Comparison of ENCODE assay signal across 8 mouse cellular contexts in the genomic region with DNA sequence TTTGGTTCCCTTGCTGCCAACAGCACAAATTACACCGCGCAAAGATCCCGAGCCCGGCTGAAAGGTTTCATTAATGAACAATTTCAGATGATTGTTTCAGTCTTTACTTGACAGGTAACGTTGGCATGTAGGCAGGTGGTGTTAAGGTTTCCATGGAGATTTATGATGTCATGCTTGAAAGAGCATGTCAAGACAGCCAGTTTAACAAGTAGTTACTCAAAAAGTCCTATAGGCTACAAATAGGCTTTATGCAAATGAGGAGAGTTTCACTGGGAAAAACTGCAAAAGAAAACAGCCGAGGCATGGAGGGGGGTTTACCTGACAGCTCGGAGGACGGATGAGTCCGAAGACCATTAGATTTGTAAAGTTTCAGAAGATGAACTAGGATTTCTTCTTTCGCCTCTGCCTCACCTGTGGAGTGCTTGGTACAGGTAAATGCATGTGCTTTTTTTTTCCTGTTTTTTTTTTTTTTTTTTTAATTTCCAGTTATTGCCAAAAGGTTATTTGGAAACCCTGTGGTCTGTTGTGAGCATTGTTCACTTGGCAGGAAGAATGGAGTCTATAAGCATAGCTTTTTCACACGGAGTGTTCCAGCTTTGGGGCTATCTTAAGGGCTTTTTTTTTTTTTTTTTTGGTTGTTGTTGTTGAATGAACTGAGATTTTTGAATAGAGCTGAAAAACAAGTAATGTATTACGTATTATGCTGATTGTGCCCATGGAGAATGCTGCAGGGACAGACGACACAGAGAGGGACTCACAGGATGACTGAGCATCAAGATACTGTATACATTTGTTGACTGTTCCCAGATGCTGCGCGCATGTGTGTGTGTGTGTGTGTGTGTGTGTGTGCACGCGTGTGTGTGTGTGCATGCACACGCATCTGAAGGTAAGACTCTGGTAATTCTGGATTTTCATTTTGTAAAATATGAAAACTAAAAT.
DNase-seq lines count a peak whose midpoint lies in the region; ATAC-seq and TF ChIP-seq lines count a peak whose summit lies in the region.

No protein-coding gene starts in this region.

- H3K79me2 ChIP-seq in CH12.LX (replicated peaks; ENCODE audit: control insufficient read depth, extremely low read depth, insufficient read depth, poor library complexity, severe bottlenecking): no peaks in the 10 kb centered on the region

- H3K27ac ChIP-seq in CH12.LX (ENCODE audit: insufficient read depth, low read depth): no peak overlapping the region
- H3K27ac ChIP-seq in hindbrain, postnatal 0 days: no peak overlapping the region
- H3K27ac ChIP-seq in lung, postnatal 0 days (ENCODE audit: low read length): peak overlapping the region; percentile 75

- H3K4me3 ChIP-seq in CH12.LX (replicated peaks in 1 of 3; ENCODE audit: low read depth in 2 of 3, low read length in 2 of 3, poor library complexity in 1 of 3): peak overlapping the region in 2 of 3 experiments; percentile 18 to 56
- H3K4me3 ChIP-seq in hindbrain, postnatal 0 days (ENCODE audit: low read length): peak overlapping the region; percentile 16
- peak overlapping the region; percentile 31 for H3K4me3 ChIP-seq in lung, postnatal 0 days (ENCODE audit: low read depth, low read length)

- TF ChIP-seq EP300 in CH12.LX (IDR thresholded peaks at IDR 0.05; ENCODE audit: low read length): peak; percentile 76
- TF ChIP-seq EP300 in lung, postnatal 0 days (IDR thresholded peaks at IDR 0.05): 0 out of 2 replicates have a peak, but pooled peaks have one; percentile 2

- no peaks in the 10 kb centered on the region for H3K36me3 ChIP-seq in CH12.LX (replicated peaks in 1 of 2; ENCODE audit: control insufficient read depth in 1 of 2, insufficient read depth in 1 of 2, low read length in 1 of 2)
- H3K36me3 ChIP-seq in hindbrain, postnatal 0 days (ENCODE audit: insufficient read depth, low read length): no peaks in the 10 kb centered on the region
- H3K36me3 ChIP-seq in lung, postnatal 0 days (ENCODE audit: insufficient read depth, low read length): no peaks in the 10 kb centered on the region

- no peak for TF ChIP-seq RAD21 in CH12.LX (IDR thresholded peaks at IDR 0.05; ENCODE audit: low read depth, low read length)

- no peak for TF ChIP-seq POLR2A in CH12.LX (IDR thresholded peaks at IDR 0.05; ENCODE audit: low read depth, low read length)

- peaks cover 6% of the 10 kb centered on the region for H3K9me3 ChIP-seq in CH12.LX (replicated peaks; ENCODE audit: low read length)
- H3K9me3 ChIP-seq in hindbrain, postnatal 0 days (ENCODE audit: low read length): no peaks in the 10 kb centered on the region
- H3K9me3 ChIP-seq in lung, postnatal 0 days (ENCODE audit: low read length): no peaks in the 10 kb centered on the region

- H3K4me1 ChIP-seq in CH12.LX (ENCODE audit: control insufficient read depth in 1 of 2, insufficient read depth in 2 of 2): peaks cover 8 to 44% of the 10 kb centered on the region in 2 experiments; a peak in 3 of 4 replicates
- H3K4me1 ChIP-seq in hindbrain, postnatal 0 days (ENCODE audit: insufficient read depth, low read length): peaks cover 8% of the 10 kb centered on the region; the same call in 1 of the 2 replicates
- peaks cover 7% of the 10 kb centered on the region; the same call in 1 of the 2 replicates for H3K4me1 ChIP-seq in lung, postnatal 0 days (ENCODE audit: insufficient read depth, low read depth, low read length)

- in situ Hi-C loops in CH12.LX (cut with MboI; ENCODE audit: low pct_ligation_motif_present, low pct_unique_long_range_greater_than_20kb, low sequenced_read_pairs): no loop called here

- no peaks in the 10 kb centered on the region for H3K27me3 ChIP-seq in CH12.LX (replicated peaks)
- H3K27me3 ChIP-seq in hindbrain, postnatal 0 days (ENCODE audit: insufficient read depth, low read length): no peaks in the 10 kb centered on the region
- H3K27me3 ChIP-seq in lung, postnatal 0 days (replicated peaks; ENCODE audit: insufficient read depth, low read length): no peaks in the 10 kb centered on the region

- dilution Hi-C loops in CH12.LX (cut with MboI; ENCODE audit: extremely low pct_ligation_motif_present, extremely low pct_unique_long_range_greater_than_20kb, low sequenced_read_pairs): no loop called here

- DNase-seq in CH12.LX (ENCODE audit: extremely low read depth): peak; percentile 82
- DNase-seq in embryo, embryonic 11 days: peak; percentile 20
- DNase-seq in hindbrain, postnatal 0 days (ENCODE audit: low spot score): peak; percentile 35
- peak; percentile 77 for DNase-seq in lung, postnatal 0 days (ENCODE audit: low spot score)
- no peak for DNase-seq in adrenal gland, postnatal 25 days
- no peak for DNase-seq in thymus, postnatal 14 days
- DNase-seq in cerebellum, adult 11-12 months: no peak

- peak overlapping the region; percentile 68; the same call in 1 of the 2 replicates for H3K9ac ChIP-seq in CH12.LX (ENCODE audit: insufficient read depth, low read depth)
- no peak overlapping the region for H3K9ac ChIP-seq in hindbrain, postnatal 0 days (replicated peaks; ENCODE audit: low read length)
- no peak overlapping the region for H3K9ac ChIP-seq in lung, postnatal 0 days (replicated peaks; ENCODE audit: low read depth)

- ATAC-seq in hindbrain, postnatal 0 days: 0 out of 2 replicates have a peak, but pooled peaks have one; percentile 16
- peak; percentile 72 for ATAC-seq in lung, postnatal 0 days
- no peak for ATAC-seq in cerebellum, adult (ENCODE audit: insufficient number of reproducible peaks, low FRiP score, low TSS enrichment)

- H3K4me2 ChIP-seq in CH12.LX (ENCODE audit: insufficient read depth, low read depth, poor library complexity, severe bottlenecking): peak overlapping the region; percentile 94
- H3K4me2 ChIP-seq in hindbrain, postnatal 0 days (ENCODE audit: low read depth, low read length): peak overlapping the region; percentile 52
- H3K4me2 ChIP-seq in lung, postnatal 0 days (replicated peaks; ENCODE audit: low read depth, low read length): peak overlapping the region; percentile 44

- no peak for TF ChIP-seq CTCF in CH12.LX (conservative IDR thresholded peaks at IDR 0.05 in 1 of 2, IDR thresholded peaks at IDR 0.05 in 1 of 2; ENCODE audit: low read depth in 2 of 2, low read length in 2 of 2)
- no peak for TF ChIP-seq CTCF in hindbrain, postnatal 0 days (IDR thresholded peaks at IDR 0.05; ENCODE audit: low read depth)
- TF ChIP-seq CTCF in lung, postnatal 0 days (IDR thresholded peaks at IDR 0.05): no peak

- 20% methylated on average over 18 of the region's 18 CpGs for WGBS in hindbrain, postnatal 0 days
- WGBS in lung, postnatal 0 days: 31% methylated on average over 18 of the region's 18 CpGs

TF ChIP-seq in CH12.LX, 34 proteins besides CTCF, POLR2A, EP300 and RAD21 (continues in another document):
- TF ChIP-seq JUND (conservative IDR thresholded peaks at IDR 0.05; ENCODE audit: low read depth, low read length) (peak; percentile 44), UBTF (IDR thresholded peaks at IDR 0.05; ENCODE audit: low read depth, low read length) (no peak), MYC (IDR thresholded peaks at IDR 0.05; ENCODE audit: low read depth, low read length) (peak; percentile 68), MAFK (IDR thresholded peaks at IDR 0.05; ENCODE audit: insufficient replicate concordance, low read length) (no peak), GABPA (IDR thresholded peaks at IDR 0.05; ENCODE audit: insufficient replicate concordance, low read depth, low read length) (no peak), HCFC1 (IDR thresholded peaks at IDR 0.05; ENCODE audit: low read depth, low read length) (no peak), BHLHE40 (IDR thresholded peaks at IDR 0.05; ENCODE audit: low read depth, low read length) (peak; percentile 58), ELF1 (IDR thresholded peaks at IDR 0.05; ENCODE audit: low read depth, low read length) (no peak), E2F4 (IDR thresholded peaks at IDR 0.05; ENCODE audit: insufficient replicate concordance, low read depth, low read length) (no peak), TCF12 (IDR thresholded peaks at IDR 0.05; ENCODE audit: low read depth, low read length) (peak; percentile 48; the same call in 1 of the 2 replicates), POLR2AphosphoS2 (IDR thresholded peaks at IDR 0.05; ENCODE audit: low read depth, low read length) (no peak), RCOR1 (conservative IDR thresholded peaks at IDR 0.05; ENCODE audit: low read depth, low read length) (no peak), MXI1 (IDR thresholded peaks at IDR 0.05; ENCODE audit: low read depth, low read length) (peak; percentile 25; the same call in 1 of the 2 replicates), ZMIZ1 (IDR thresholded peaks at IDR 0.05; ENCODE audit: low read depth, low read length) (no peak), PAX5 (IDR thresholded peaks at IDR 0.05; ENCODE audit: low read length) (no peak), MAZ (IDR thresholded peaks at IDR 0.05; ENCODE audit: low read depth, low read length) (no peak), NELFE (IDR thresholded peaks at IDR 0.05; ENCODE audit: low read depth, low read length) (no peak), ZC3H11A (IDR thresholded peaks at IDR 0.05; ENCODE audit: low read depth, low read length) (no peak), KAT2A (IDR thresholded peaks at IDR 0.05; ENCODE audit: insufficient replicate concordance, low read length) (no peak), CHD2 (IDR thresholded peaks at IDR 0.05; ENCODE audit: low read length) (no peak), SIN3A (IDR thresholded peaks at IDR 0.05; ENCODE audit: low read length) (peak; percentile 60), USF1 (IDR thresholded peaks at IDR 0.05; ENCODE audit: low read depth, low read length) (no peak), MEF2A (IDR thresholded peaks at IDR 0.05; ENCODE audit: borderline replicate concordance, low read depth, low read length) (peak; percentile 95), MAX (IDR thresholded peaks at IDR 0.05; ENCODE audit: low read length) (peak; percentile 51; the same call in 1 of the 2 replicates), ETS1 (conservative IDR thresholded peaks at IDR 0.05; ENCODE audit: low read depth, low read length) (peak; percentile 85), ZNF384 (IDR thresholded peaks at IDR 0.05; ENCODE audit: low read depth, low read length) (peak; percentile 72), ZKSCAN1 (IDR thresholded peaks at IDR 0.05; ENCODE audit: borderline replicate concordance, low read depth, low read length) (no peak), TBP (conservative IDR thresholded peaks at IDR 0.05; ENCODE audit: low read depth, low read length) (no peak), USF2 (conservative IDR thresholded peaks at IDR 0.05; ENCODE audit: low read depth, low read length) (no peak), IRF4 (IDR thresholded peaks at IDR 0.05; ENCODE audit: low read depth, low read length) (peak; percentile 80), JUN (IDR thresholded peaks at IDR 0.05; ENCODE audit: insufficient read depth, low read depth, low read length) (peak; percentile 27; the same call in 1 of the 2 replicates), NRF1 (IDR thresholded peaks at IDR 0.05; ENCODE audit: low read depth, low read length) (no peak), CHD1 (IDR thresholded peaks at IDR 0.05; ENCODE audit: low read depth, low read length) (peak; percentile 75)

Comparison
In these comparisons a context has a peak if more than half of its experiments do, and no peak if none do; other contexts are left out.
1. DNase-seq: peak in CH12.LX (single experiment), embryo, embryonic 11 days (single experiment), hindbrain, postnatal 0 days (single experiment) and lung, postnatal 0 days (single experiment); none in adrenal gland, postnatal 25 days (single experiment), thymus, postnatal 14 days (single experiment) and cerebellum, adult 11-12 months (single experiment).
2. H3K4me2 ChIP-seq: peak in every context shown above with its lines; median percentile 94 in CH12.LX; 52 in hindbrain, postnatal 0 days; 44 in lung, postnatal 0 days.
3. Peak in every context shown above with its lines, with median percentiles within 50 percentile points of each other: H3K4me3 ChIP-seq.